Mouse (Mus musculus) midbrain, embryonic 16.5 days (tissue): ENCODE data around the gene Mrpl11. TPM values are rescaled to one million over a fixed set of nuclear protein-coding genes. Genes with fewer than 3 reads are reported as not detected.
"Not testable (repeated sequence)": the region's sequence is repeated elsewhere in the genome, so short reads cannot be mapped to it uniquely, and the experiment has no call there.

ENCODE experiments used
- ATAC-seq: fragments of 200-750 bp; cut with Nextera tagmentation; 2 replicates; pipeline ENCODE4 v1.8.0; 2017; ENCODE audit warnings: moderate TSS enrichment
- H3K27ac ChIP-seq: fragments of 300-500 bp; sonication (generic); 2 replicates; pipeline ENCODE4 v1.5.1; 2014; ENCODE audit warnings: mild to moderate bottlenecking, low read length, mixed read lengths
- H3K27me3 ChIP-seq: fragments of 300-500 bp; sonication (generic); 2 replicates; pipeline ENCODE4 v1.6.1; 2014; ENCODE audit warnings: low read depth, low read length, mixed read lengths; ENCODE audit not compliant: control insufficient read depth, insufficient read depth
- H3K36me3 ChIP-seq: fragments of 300-500 bp; sonication (generic); 2 replicates; pipeline ENCODE4 v1.6.1; 2014; ENCODE audit warnings: mild to moderate bottlenecking, low read length, moderate library complexity, mixed read lengths; ENCODE audit not compliant: control insufficient read depth, insufficient read depth
- H3K4me1 ChIP-seq: fragments of 300-500 bp; sonication (generic); 2 replicates; pipeline ENCODE4 v1.6.1; 2014; ENCODE audit warnings: mild to moderate bottlenecking, low read length, mixed read lengths; ENCODE audit not compliant: control insufficient read depth, insufficient read depth
- H3K4me2 ChIP-seq: fragments of 300-500 bp; sonication (generic); 2 replicates; pipeline ENCODE4 v1.6.1; 2014; ENCODE audit warnings: mild to moderate bottlenecking, low read length, mixed read lengths
- H3K4me3 ChIP-seq: fragments of 300-500 bp; sonication (generic); 2 replicates; pipeline ENCODE4 v1.5.1; 2014; ENCODE audit warnings: low read depth, mild to moderate bottlenecking, low read length, moderate library complexity, mixed read lengths
- H3K9ac ChIP-seq: fragments of 300-500 bp; sonication (generic); 2 replicates; pipeline ENCODE4 v1.6.1; 2014; ENCODE audit warnings: low read depth, low read length, mixed read lengths
- H3K9me3 ChIP-seq: fragments of 300-500 bp; sonication (generic); replicated peaks from 2 replicates; pipeline ENCODE4 v1.6.1; 2014; ENCODE audit warnings: mild to moderate bottlenecking, low read length, mixed read lengths; ENCODE audit not compliant: control insufficient read depth, poor library complexity, severe bottlenecking
- WGBS: fragments of 180-500 bp; shearing (Covaris S2); extraction: QIAGEN DNeasy Blood & Tissue Kit; methylation state at CpG from one replicate; pipeline ENCODE4 v1.1.7; 2014; 5-methylcytosine and 5-hydroxymethylcytosine counted together
- polyA plus RNA-seq: library from polyadenylated mRNA; unstranded; fragments of >200 nt; fragmentation: Nextera tagmentation; extraction: Ambion mirVana; gene quantifications from 2 replicates; pipeline ENCODE4 v1.2.1, GENCODE M21; 2015

Gene Mrpl11
- polyA plus RNA-seq, 1 experiment from 2014 or later, result 107 TPM

DNA sequence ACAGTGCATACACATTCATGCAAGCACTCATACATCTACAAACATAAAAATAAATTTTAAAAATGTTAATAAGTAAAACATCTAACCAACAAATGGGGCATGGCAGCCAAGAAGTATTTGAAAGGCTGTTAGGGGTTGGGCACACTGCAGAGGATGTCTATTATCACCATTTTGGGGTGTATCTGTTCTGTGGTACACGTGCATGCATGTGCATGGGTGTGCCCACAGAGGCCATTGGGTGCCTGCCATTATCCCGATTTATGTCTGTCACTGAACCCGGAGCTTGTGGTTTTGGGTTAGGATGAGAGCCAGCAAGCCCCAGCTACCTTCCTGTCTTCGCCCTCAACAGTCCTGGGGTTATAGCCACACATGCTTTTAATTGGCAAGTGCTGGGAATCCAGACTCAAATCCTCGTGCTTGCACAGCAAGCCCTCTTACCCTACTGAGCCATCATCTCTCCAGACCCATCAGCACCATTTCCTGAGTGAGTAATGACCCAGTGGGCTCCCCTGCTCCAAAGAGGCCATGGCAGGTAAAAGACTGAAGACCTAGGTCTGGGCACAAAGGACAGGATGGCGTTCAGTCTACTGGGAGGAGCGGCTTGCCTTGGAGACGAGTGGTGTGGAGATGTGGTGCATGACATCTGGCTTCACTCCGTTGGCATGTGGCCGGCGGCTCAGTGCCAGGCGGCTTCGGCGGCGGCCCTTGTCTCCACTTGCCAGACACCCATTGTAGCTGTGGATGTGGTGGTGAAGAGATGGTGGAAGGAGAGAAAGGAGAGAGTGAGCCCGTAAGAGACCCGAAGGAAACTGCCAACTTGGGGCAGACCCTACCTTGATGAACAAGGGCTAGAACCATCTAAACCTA is 24.3 kb upstream of the Mrpl11 start:
- Histone ChIP-seq H3K4me3 (no peak overlapping the region), H3K9me3 (no peaks in the 10 kb centered on the region), H3K27me3 (no peaks in the 10 kb centered on the region), H3K4me2 (no peak overlapping the region), H3K27ac (no peak overlapping the region), H3K4me1 (peaks cover 9% of the 10 kb centered on the region), H3K36me3 (peaks cover 23% of the 10 kb centered on the region; the same call in 1 of the 2 replicates), H3K9ac (no peak overlapping the region)
- no peak for ATAC-seq
- WGBS, result 86% methylated on average over 17 of the region's 17 CpGs

DNA sequence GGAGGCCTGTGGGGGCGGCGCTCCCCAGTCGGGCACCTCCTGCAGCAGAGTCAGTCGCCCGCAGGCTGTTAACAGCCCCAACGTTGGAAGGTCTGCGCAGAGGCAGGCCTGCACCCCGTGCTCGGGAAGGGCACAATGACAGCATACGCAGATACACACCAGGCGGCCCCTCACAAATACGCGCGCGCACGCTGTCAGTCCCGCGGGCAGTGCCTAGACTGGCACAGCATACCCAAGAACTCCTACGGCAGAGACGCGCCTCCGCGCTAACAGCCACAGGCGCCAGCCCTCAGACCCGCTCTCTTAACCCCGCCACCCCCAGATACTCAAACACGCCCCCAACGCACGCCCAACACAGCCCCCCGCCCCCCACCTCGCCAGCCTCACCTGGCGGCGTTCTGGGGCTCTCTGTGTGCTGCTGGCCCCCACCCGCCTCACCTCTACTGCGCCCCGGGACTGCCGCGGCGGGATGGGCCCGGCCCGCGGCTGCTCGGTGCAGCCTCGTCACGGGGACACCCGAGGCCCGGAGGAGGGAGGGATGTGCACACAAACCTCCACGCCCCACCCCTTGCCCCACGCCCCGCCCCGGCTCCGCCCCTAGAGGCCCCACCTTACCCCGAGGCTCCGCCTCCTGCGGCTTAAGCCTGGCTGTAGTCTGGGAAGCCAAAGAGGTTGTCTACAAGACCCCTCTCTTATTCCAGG is 19.2 kb upstream of the Mrpl11 start, which contains the start of gene Peli3:
Peli3 (minus strand) TSS at position 577 of the 702 bp plus-strand sequence.
- under 1% methylated on average over 54 of the region's 55 CpGs for WGBS
- H3K9me3 ChIP-seq, result no peaks in the 10 kb centered on the region
- peak; percentile 94 for ATAC-seq

DNA sequence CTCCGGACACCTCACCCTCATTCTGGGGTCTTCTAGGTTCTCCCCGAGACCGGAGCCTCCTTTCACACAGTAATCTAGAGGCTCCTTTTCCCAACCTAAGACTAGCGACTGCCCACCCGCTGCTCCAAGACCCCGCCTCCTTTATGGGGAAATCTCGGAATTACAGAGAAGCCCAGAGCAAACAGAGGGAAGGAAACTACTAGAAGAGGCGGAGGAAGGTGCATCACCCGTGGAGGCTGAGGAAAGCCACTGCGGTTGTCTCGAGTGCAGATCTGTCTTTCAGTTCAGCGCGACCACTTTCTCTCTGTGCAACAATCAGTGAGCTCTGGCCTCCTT is 18.7 kb upstream of the Mrpl11 start:
- Histone ChIP-seq H3K27ac (peak overlapping the region; percentile 82), H3K4me1 (peaks cover 11% of the 10 kb centered on the region), H3K4me3 (peak overlapping the region; percentile 70), H3K4me2 (peak overlapping the region; percentile 68), H3K9ac (peak overlapping the region; percentile 83), H3K9me3 (no peaks in the 10 kb centered on the region), H3K36me3 (no peaks in the 10 kb centered on the region), H3K27me3 (no peaks in the 10 kb centered on the region)
- 7% methylated on average over 13 of the region's 13 CpGs for WGBS
- ATAC-seq, result peak; percentile 74

More for the DNA sequence above, 19.2 kb upstream of the Mrpl11 start, which contains the start of gene Peli3:
- no peaks in the 10 kb centered on the region for H3K27me3 ChIP-seq
- peaks cover 3% of the 10 kb centered on the region; the same call in 1 of the 2 replicates for H3K36me3 ChIP-seq
- peak within 1 kb of the TSS; percentile 83 for H3K9ac ChIP-seq
- H3K4me1 ChIP-seq, result peaks cover 11% of the 10 kb centered on the region
- H3K4me3 ChIP-seq, result peak within 1 kb of the TSS; percentile 70
- peak within 1 kb of the TSS; percentile 68 for H3K4me2 ChIP-seq
- peak within 1 kb of the TSS; percentile 82 for H3K27ac ChIP-seq

DNA sequence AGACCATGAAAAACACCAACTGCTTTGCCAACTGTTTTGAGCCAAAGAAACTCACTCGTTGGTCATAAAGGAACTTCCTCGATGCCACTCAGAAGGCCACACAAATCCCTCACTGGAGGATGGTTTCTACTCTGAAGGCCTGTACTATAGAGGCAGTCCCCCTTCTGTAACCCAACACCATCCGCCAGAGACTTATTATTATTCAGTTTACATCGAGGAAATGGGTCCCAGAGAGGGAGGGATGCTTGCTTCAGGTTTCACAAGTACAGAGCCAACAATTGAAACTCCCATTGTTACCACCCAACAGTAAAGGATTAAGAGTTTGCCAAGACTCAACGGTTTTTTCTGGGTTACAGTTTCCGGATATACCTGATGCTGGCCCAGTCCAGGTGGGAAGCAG is 16.4 kb upstream of the Mrpl11 start:
- ATAC-seq, result no peak
- Histone ChIP-seq H3K9me3 (no peaks in the 10 kb centered on the region), H3K9ac (no peak overlapping the region), H3K27me3 (no peaks in the 10 kb centered on the region), H3K4me2 (no peak overlapping the region), H3K27ac (no peak overlapping the region), H3K4me3 (no peak overlapping the region), H3K4me1 (peaks cover 11% of the 10 kb centered on the region), H3K36me3 (no peaks in the 10 kb centered on the region)
- WGBS, result 47% methylated on average over 6 of the region's 6 CpGs

DNA sequence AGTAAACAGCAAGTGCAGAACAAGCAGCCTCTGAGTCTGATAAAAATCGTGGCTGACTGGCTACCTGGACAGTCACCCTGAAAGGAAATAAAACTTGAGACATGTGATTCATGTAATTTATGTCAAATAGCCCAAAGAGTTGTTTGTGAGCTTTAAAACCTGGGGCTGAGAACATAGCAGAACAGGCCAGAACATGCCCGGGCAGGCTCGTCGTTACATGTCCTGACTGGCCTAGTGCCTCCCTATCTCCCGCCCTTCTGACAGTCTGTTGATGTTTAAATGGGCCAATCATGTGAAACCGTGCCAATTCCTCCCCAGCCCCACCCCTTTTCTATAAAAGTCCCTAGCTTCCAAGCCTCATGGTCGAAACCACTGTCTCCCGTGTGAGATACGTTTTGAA is 13.3 kb upstream of the Mrpl11 start:
- not testable (repeated sequence) for H3K4me2 ChIP-seq, H3K9ac ChIP-seq, H3K27me3 ChIP-seq, H3K4me3 ChIP-seq, H3K36me3 ChIP-seq, H3K4me1 ChIP-seq, H3K27ac ChIP-seq, ATAC-seq, H3K9me3 ChIP-seq
- WGBS, result 88% methylated on average over 9 of the region's 9 CpGs

DNA sequence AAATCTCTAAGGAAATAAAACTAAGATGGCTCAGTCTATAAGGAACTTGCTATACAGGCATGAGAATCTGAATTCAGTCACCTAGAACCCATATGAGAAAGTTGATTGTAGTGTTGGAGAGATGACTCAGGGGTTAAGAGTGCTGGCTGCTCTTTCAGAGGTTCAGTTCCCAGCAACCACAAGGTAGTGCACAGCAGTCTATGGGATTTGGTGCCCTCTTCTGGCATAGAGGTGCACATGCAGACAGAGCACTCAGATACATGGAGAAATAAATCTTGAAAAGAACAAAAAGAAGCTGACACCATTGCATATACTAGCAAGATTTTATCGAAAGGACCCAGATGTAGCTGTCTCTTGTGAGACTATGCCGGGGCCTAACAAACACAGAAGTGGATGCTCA is 6.3 kb downstream of the Mrpl11 start:
- Histone ChIP-seq H3K27ac (no peak overlapping the region), H3K4me3 (no peak overlapping the region), H3K9ac (no peak overlapping the region), H3K4me1 (no peaks in the 10 kb centered on the region), H3K27me3 (no peaks in the 10 kb centered on the region), H3K36me3 (peaks cover 11% of the 10 kb centered on the region), H3K9me3 (no peaks in the 10 kb centered on the region), H3K4me2 (no peak overlapping the region)
- no peak for ATAC-seq
- WGBS, result 89% methylated on average over 2 of the region's 2 CpGs

DNA sequence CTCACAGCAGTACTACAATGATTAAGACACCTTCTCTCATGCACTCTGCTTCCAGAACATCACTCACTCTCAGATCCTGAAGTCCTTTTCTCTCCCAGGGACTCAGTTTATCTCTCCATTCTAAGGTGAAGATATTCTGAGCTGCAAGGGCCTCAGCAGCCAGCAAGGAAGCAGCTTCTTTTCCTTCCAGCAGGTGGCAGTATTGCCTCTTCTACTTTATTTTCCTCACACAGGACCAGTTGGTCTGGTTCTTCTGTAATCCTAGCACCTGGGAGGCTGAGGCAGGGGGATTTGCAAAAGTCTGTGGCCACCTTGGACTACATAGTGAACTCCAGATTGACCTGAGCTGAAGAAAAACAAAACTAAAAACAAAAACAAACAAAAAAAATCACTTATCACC is 19.8 kb downstream of the Mrpl11 start:
- H3K9me3 ChIP-seq, result no peaks in the 10 kb centered on the region
- no peak overlapping the region for H3K4me2 ChIP-seq
- no peak overlapping the region for H3K4me3 ChIP-seq
- H3K36me3 ChIP-seq, result peaks cover 5% of the 10 kb centered on the region
- no peak overlapping the region for H3K9ac ChIP-seq
- ATAC-seq, result no peak
- H3K27ac ChIP-seq, result no peak overlapping the region
- H3K27me3 ChIP-seq, result peaks cover 31% of the 10 kb centered on the region
- H3K4me1 ChIP-seq, result no peaks in the 10 kb centered on the region

DNA sequence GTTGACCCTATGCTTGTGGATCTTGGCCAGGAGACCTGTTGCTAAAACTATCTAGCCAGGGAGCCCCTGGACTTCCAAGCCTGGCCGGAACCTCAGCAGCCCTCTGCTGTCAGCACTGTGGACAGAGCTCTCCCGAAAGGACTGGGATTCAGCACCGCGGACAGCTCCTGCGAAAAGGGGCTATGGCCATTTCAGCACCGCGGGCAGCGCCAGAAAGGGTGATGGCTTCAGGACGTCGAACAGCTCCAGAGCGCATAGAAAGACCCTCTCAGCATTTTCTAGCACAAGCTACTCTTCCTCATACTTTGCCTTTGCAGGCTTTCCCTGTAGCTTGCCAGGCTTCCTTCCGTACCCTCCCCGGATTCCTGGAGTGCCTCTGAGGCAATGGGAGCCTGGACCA is 27.1 kb downstream of the Mrpl11 start:
- Histone ChIP-seq H3K27me3 (peaks cover 36% of the 10 kb centered on the region), H3K36me3 (peaks cover 5% of the 10 kb centered on the region), H3K27ac (no peak overlapping the region; the same call in 1 of the 2 replicates), H3K4me2 (peak overlapping the region; percentile 84), H3K9me3 (no peaks in the 10 kb centered on the region), H3K4me1 (peaks cover 37% of the 10 kb centered on the region), H3K9ac (peak overlapping the region; percentile 78), H3K4me3 (peak overlapping the region; percentile 56)
- 4% methylated on average over 13 of the region's 13 CpGs for WGBS
- ATAC-seq, result no peak
